Mouse (Mus musculus) lung, postnatal 10 days (tissue): ENCODE measurements around the gene Cxcl14.

Experiments
- DNase-seq: peaks from one replicate; pipeline ENCODE4 v3.0.0; 2021

Gene Cxcl14

GRCm38 (mm10) chr13:56250551-56251161 is 45.7 kb downstream of the Cxcl14 start:
- no peak for DNase-seq

GRCm38 (mm10) chr13:56249593-56250341 is 46.6 kb downstream of the Cxcl14 start:
- no peak for DNase-seq

GRCm38 (mm10) chr13:56243104-56243503 is 53.2 kb downstream of the Cxcl14 start:
- no peak for DNase-seq

GRCm38 (mm10) chr13:56240012-56240770 is 56.2 kb downstream of the Cxcl14 start:
- no peak for DNase-seq
